Mouse (Mus musculus): Measurements from ENCODE around the gene Tnni1. TPM values are rescaled to one million over a fixed set of nuclear protein-coding genes. Genes with fewer than 3 reads are reported as not detected.

Gene Tnni1
- polyA plus RNA-seq, 1 experiment from 2014 or later = 58.2 TPM

- Histone ChIP-seq H3K9ac (ENCODE audit: low read depth, low read length) (0 out of 2 replicates have a peak overlapping the region, but pooled peaks have one; percentile 1), H3K4me3 (ENCODE audit: low read depth, low read length) (peak overlapping the region; percentile 5; the same call in 1 of the 2 replicates), H3K36me3 (ENCODE audit: control insufficient read depth, insufficient read depth, low read length) (no peaks in the 10 kb centered on the region), H3K4me2 (peak overlapping the region; percentile 40), H3K9me3 (ENCODE audit: control insufficient read depth, low read length) (no peaks in the 10 kb centered on the region), H3K4me1 (replicated peaks; ENCODE audit: control insufficient read depth, insufficient read depth, low read length) (peaks cover 22% of the 10 kb centered on the region), H3K27me3 (replicated peaks; ENCODE audit: control insufficient read depth, insufficient read depth, low read length) (peaks cover 4% of the 10 kb centered on the region; the same call in 1 of the 2 replicates), H3K27ac (ENCODE audit: low read depth, low read length) (no peak overlapping the region)
- WGBS = 8% methylated on average over 27 of the region's 27 CpGs
- ATAC-seq (replicated peaks; ENCODE audit: low FRiP score) = no peak
- no peak for DNase-seq (ENCODE audit: low spot score)
Observed at GRCm38 (mm10) chr1:135793370-135794215, 14.4 kb downstream of the Tnni1 start.

- H3K36me3 ChIP-seq (ENCODE audit: control insufficient read depth, insufficient read depth, low read length) = no peaks in the 10 kb centered on the region
- peak overlapping the region; percentile 40 for H3K4me2 ChIP-seq
- no peak overlapping the region for H3K27ac ChIP-seq (ENCODE audit: low read depth, low read length)
- H3K4me1 ChIP-seq (replicated peaks; ENCODE audit: control insufficient read depth, insufficient read depth, low read length) = peaks cover 25% of the 10 kb centered on the region
- H3K9ac ChIP-seq (ENCODE audit: low read depth, low read length) = no peak overlapping the region
- ATAC-seq (replicated peaks; ENCODE audit: low FRiP score) = 0 out of 2 replicates have a peak, but pooled peaks have one; percentile 30
- no peak for DNase-seq (ENCODE audit: low spot score)
- WGBS = 15% methylated on average over 20 of the region's 20 CpGs
- H3K4me3 ChIP-seq (ENCODE audit: low read depth, low read length) = peak overlapping the region; percentile 5; the same call in 1 of the 2 replicates
- H3K27me3 ChIP-seq (replicated peaks; ENCODE audit: control insufficient read depth, insufficient read depth, low read length) = peaks cover 4% of the 10 kb centered on the region; the same call in 1 of the 2 replicates
- H3K9me3 ChIP-seq (ENCODE audit: control insufficient read depth, low read length) = no peaks in the 10 kb centered on the region
Observed at GRCm38 (mm10) chr1:135794216-135795134, 15.2 kb downstream of the Tnni1 start.

GRCm38 (mm10) chr1:135798492-135798891 is 19.3 kb downstream of the Tnni1 start:
- no peak overlapping the region for H3K4me3 ChIP-seq (ENCODE audit: low read depth, low read length)
- no peaks in the 10 kb centered on the region for H3K9me3 ChIP-seq (ENCODE audit: control insufficient read depth, low read length)
- no peak for ATAC-seq (replicated peaks; ENCODE audit: low FRiP score)
- no peak for DNase-seq (ENCODE audit: low spot score)
- 70% methylated on average over 1 of the region's 1 CpGs for WGBS
- H3K36me3 ChIP-seq (ENCODE audit: control insufficient read depth, insufficient read depth, low read length) = no peaks in the 10 kb centered on the region
- H3K9ac ChIP-seq (ENCODE audit: low read depth, low read length) = no peak overlapping the region
- peaks cover 42% of the 10 kb centered on the region for H3K4me1 ChIP-seq (replicated peaks; ENCODE audit: control insufficient read depth, insufficient read depth, low read length)
- H3K27ac ChIP-seq (ENCODE audit: low read depth, low read length) = no peak overlapping the region
- peaks cover 1% of the 10 kb centered on the region; the same call in 1 of the 2 replicates for H3K27me3 ChIP-seq (replicated peaks; ENCODE audit: control insufficient read depth, insufficient read depth, low read length)
- H3K4me2 ChIP-seq = no peak overlapping the region

GRCm38 (mm10) chr1:135799109-135799627 is 19.9 kb downstream of the Tnni1 start:
- Histone ChIP-seq H3K4me3 (ENCODE audit: low read depth, low read length) (no peak overlapping the region), H3K27me3 (replicated peaks; ENCODE audit: control insufficient read depth, insufficient read depth, low read length) (no peaks in the 10 kb centered on the region), H3K4me2 (no peak overlapping the region), H3K36me3 (ENCODE audit: control insufficient read depth, insufficient read depth, low read length) (no peaks in the 10 kb centered on the region), H3K9me3 (ENCODE audit: control insufficient read depth, low read length) (no peaks in the 10 kb centered on the region), H3K4me1 (replicated peaks; ENCODE audit: control insufficient read depth, insufficient read depth, low read length) (peaks cover 36% of the 10 kb centered on the region), H3K27ac (ENCODE audit: low read depth, low read length) (no peak overlapping the region), H3K9ac (ENCODE audit: low read depth, low read length) (no peak overlapping the region)
- no peak for ATAC-seq (replicated peaks; ENCODE audit: low FRiP score)
- no peak for DNase-seq (ENCODE audit: low spot score)
- 31% methylated on average over 8 of the region's 8 CpGs for WGBS

DNA sequence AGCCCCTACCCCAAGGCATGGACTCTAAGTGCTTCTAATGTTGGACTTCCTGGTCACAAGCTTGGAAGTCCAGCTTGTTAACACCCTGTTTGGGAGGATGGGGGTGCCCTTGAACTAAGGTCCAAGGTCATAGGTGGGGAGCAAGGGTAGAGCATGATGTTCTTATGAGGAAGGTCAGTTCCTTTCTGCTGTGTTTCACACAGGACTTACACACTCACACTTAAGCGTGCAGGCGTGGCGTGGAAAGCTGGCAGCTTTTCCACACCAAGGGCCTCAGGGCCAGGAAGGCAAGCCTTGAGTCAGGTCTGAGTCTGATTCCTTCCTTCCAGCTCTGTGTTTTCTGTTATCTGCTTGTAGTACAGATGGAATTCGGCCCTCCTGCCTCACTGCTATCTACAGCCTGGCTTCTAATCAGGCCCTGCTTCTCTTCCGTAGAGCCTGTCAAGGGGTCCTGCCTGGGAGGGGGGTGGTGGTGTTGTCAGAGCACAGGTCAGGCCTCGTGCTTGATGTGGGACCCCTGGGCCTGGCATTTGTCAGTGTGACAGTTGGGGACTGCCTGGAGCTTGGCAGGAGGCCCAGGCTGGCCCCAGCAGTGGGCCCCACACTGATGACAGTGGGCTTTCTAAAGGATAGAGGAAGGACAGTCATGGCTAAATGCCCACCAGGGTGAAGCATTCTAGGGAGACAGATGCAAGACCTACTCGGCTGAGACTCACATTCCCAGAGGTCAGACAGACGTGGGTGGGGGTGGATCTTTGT is 21.1 kb downstream of the Tnni1 start:
- H3K27ac ChIP-seq (ENCODE audit: low read depth, low read length) = peak overlapping the region; percentile 20; the same call in 1 of the 2 replicates
- ATAC-seq (replicated peaks; ENCODE audit: low FRiP score) (peak; percentile 63), DNase-seq (ENCODE audit: low spot score) (peak; percentile 63)
- no peaks in the 10 kb centered on the region for H3K9me3 ChIP-seq (ENCODE audit: control insufficient read depth, low read length)
- no peak overlapping the region for H3K4me3 ChIP-seq (ENCODE audit: low read depth, low read length)
- H3K27me3 ChIP-seq (replicated peaks; ENCODE audit: control insufficient read depth, insufficient read depth, low read length) = no peaks in the 10 kb centered on the region
- H3K4me2 ChIP-seq = no peak overlapping the region
- 16% methylated on average over 8 of the region's 8 CpGs for WGBS
- no peak overlapping the region for H3K9ac ChIP-seq (ENCODE audit: low read depth, low read length)
- H3K4me1 ChIP-seq (replicated peaks; ENCODE audit: control insufficient read depth, insufficient read depth, low read length) = peaks cover 26% of the 10 kb centered on the region
- H3K36me3 ChIP-seq (ENCODE audit: control insufficient read depth, insufficient read depth, low read length) = no peaks in the 10 kb centered on the region

- no peaks in the 10 kb centered on the region; the same call in 1 of the 2 replicates for H3K27me3 ChIP-seq (replicated peaks; ENCODE audit: control insufficient read depth, insufficient read depth, low read length)
- DNase-seq (ENCODE audit: low spot score) (no peak), ATAC-seq (replicated peaks; ENCODE audit: low FRiP score) (no peak)
- no peaks in the 10 kb centered on the region for H3K36me3 ChIP-seq (ENCODE audit: control insufficient read depth, insufficient read depth, low read length)
- H3K9ac ChIP-seq (ENCODE audit: low read depth, low read length) = no peak overlapping the region
- no peak overlapping the region for H3K4me2 ChIP-seq
- H3K27ac ChIP-seq (ENCODE audit: low read depth, low read length) = no peak overlapping the region
- H3K4me1 ChIP-seq (replicated peaks; ENCODE audit: control insufficient read depth, insufficient read depth, low read length) = peaks cover 2% of the 10 kb centered on the region; the same call in 1 of the 2 replicates
- WGBS = 56% methylated on average over 10 of the region's 10 CpGs
- H3K4me3 ChIP-seq (ENCODE audit: low read depth, low read length) = no peak overlapping the region
- no peaks in the 10 kb centered on the region for H3K9me3 ChIP-seq (ENCODE audit: control insufficient read depth, low read length)
Observed at GRCm38 (mm10) chr1:135807546-135807945, 28.3 kb downstream of the Tnni1 start.

GRCm38 (mm10) chr1:135810180-135810579 is 30.9 kb downstream of the Tnni1 start:
- H3K36me3 ChIP-seq (ENCODE audit: control insufficient read depth, insufficient read depth, low read length) = no peaks in the 10 kb centered on the region

More at GRCm38 (mm10) chr1:135810180-135810579, 30.9 kb downstream of the Tnni1 start:
- ATAC-seq (replicated peaks; ENCODE audit: low FRiP score) (no peak), DNase-seq (ENCODE audit: low spot score) (no peak)
- 54% methylated on average over 2 of the region's 2 CpGs for WGBS
- H3K4me3 ChIP-seq (ENCODE audit: low read depth, low read length) = no peak overlapping the region
- no peak overlapping the region for H3K27ac ChIP-seq (ENCODE audit: low read depth, low read length)
- peaks cover 2% of the 10 kb centered on the region; the same call in 1 of the 2 replicates for H3K4me1 ChIP-seq (replicated peaks; ENCODE audit: control insufficient read depth, insufficient read depth, low read length)
- no peaks in the 10 kb centered on the region; the same call in none of the 2 replicates for H3K27me3 ChIP-seq (replicated peaks; ENCODE audit: control insufficient read depth, insufficient read depth, low read length)
- no peak overlapping the region for H3K9ac ChIP-seq (ENCODE audit: low read depth, low read length)
- no peaks in the 10 kb centered on the region for H3K9me3 ChIP-seq (ENCODE audit: control insufficient read depth, low read length)
- H3K4me2 ChIP-seq = no peak overlapping the region

Measured in liver, embryonic 11.5 days (tissue).